Mouse (Mus musculus) gastrocnemius, postnatal 10 days (tissue): ENCODE measurements at regions not wholly inside any gene's neighbourhood (a gene's known extent, or its start where the extent isn't known, plus 50 kb on each side); places are given as distances from the start of the nearest gene placed in this dataset.
"Not testable (repeated sequence)": the region's sequence is repeated elsewhere in the genome, so short reads cannot be mapped to it uniquely, and the experiment has no call there.

Experiments
- DNase-seq: peaks from one replicate; pipeline ENCODE4 v3.0.0; 2021; ENCODE audit warnings: mixed read lengths

DNA sequence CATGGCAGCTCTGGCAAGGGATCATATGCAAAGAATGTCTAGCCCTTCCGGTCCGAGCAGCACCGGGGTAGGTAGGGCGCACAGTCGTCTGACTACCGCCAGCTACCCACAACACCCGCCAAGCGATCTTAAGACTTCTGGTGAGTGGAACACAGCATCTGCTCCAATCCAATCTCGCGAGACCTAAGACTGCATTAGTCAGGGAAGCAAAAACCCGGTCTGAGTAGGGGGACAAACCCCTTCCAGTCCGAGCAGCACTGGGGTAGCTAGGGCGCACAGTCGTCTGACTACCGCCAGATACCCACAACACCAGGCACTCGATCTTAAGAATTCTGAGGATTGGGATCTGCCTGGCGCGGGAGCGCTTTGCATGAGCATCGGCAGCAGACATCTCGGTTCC, 57.1 kb downstream of the Nap1l2 start:
- not testable (repeated sequence) for DNase-seq

DNA sequence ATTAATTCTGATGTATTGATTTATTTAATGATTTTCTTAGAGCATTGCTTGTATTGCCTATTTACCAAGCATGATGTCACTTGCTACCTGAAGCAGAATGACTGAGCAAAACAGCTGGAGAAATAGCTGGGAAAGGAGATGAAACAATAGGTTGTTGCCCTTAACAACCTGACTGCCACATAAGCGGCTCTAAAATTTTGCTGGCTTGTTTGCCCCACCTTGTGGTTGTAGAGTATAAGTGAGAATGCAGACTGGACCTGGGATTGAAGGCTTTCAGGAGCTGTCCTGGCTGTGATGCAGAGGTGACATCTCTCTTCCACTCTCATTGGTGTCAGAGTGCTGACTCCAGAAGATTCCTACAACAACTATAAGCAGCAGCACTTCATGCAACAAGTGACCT, 77.3 kb downstream of the Nap1l2 start:
- no peak for DNase-seq

DNA sequence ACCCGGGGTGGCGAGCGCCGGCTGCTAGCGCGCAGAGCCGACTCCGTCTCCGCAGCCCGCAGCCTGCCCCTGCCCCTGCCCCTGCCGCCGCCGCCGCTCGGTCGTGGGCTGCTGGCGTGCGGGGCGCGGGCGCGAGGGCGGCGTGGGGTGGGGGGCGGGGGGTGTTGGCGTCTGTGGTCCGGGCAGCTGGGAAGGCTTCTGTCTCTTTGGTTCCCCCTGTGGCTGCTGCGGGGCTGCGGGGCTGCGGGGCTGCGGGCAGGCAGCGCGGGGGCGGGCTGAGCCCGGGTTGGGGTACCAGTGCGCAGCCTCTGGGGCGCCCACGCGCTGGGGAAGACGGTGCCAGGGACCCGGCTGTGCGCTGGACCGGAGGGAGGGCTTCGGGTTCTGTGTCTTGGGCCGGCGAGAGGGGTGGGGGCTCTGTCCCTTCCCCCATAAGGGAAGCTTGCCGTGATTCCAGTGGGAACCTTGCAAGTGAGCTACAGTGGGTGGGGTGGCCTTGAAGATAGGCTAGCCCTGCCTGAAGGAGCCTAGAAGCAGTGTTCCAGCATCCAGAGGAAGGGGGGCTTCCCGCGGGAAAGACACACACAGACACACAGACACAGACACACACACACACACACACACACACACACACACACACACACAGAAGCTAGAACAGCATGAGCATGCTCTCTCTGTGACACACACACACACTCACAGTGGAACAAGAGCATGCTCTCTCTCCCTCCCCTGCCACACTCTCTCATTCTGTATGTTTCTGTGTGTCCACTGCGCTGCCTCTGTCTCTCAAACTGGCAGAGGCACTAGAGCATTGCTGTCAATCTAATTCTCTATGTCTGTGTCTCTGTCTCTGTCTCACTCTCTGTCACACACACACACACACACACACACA, 118.5 kb downstream of the Nap1l2 start:
- not testable (repeated sequence) for DNase-seq

DNA sequence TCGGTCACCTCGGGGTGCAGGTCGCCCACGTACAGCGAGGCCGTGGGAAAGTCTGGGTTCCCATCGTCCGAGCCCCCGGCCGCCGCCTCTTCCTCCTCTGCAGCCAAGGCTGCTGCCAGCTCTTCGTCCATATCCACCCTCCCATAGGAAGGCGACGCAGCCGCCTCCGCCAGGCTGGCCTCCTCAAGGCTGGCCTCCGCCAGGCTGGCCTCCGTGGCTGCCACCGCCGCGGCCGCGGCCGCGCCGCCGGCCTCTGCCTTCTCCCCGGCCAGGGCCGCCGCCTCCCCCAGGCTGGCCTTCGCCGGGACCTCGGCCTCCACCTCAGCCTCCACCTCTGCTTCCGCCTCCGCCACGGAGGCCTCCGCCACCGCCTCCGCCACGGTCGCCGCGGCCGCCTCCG, 119.3 kb downstream of the Nap1l2 start:
- not testable (repeated sequence) for DNase-seq

DNA sequence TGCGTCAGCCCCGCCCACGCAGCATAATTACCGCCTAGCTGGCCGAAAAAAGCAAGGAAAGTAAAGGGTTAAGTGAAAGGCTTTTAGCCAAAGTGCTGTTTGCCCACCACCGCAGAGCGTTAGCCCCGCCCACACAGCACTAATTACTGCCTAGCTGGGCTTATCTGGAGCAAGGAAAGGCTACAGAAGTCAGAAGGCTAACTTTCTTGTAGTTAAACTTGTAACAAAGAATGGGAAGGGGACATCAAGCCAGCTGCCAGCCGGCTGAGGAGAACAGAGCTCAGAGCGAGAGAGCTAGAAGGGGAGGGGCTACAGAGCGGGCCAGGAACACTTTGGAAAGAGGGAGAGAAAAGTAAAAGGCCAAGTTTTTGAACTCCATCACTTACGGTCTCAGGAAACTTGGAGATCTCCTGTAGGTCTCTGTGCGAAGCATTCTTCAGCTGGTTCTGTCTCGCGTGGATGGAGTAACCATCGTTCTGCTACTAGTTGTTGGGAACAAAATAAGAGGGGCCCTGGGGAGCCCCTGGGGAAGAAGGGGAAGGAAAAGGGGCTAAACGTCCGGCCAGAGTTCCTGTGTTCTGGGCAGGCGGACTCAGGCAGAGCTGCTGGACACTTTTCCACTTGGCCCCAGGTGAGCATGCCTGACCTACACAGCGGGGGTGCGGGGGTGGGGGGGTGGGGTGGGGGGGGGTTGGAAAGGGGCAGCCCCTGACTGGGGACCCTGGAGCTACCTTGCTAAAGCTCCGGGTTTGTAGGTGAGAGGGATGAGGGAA, 98.3 kb downstream of the 1700018G05Rik start:
- peak; percentile 2 for DNase-seq

DNA sequence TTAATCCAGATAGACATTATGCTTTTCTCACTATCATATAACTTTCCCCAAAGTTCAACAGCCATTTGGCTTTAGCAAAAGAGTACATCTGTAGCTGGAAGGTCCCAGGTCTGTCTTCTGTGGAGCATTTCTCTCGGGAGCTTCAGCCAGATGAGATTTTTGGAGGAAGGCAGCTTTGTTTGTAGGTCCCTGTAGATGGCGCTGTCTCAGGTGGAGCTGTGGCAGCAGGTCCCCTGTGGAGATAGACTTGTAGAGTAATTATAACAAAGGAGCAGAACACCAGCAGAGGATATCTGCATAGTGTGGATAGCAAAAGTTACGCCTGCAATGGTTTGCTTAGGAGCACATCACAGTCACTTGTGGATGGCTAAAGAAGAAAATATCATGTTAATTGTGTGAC, 97.3 kb downstream of the 1700018G05Rik start:
- DNase-seq = not testable (repeated sequence)

DNA sequence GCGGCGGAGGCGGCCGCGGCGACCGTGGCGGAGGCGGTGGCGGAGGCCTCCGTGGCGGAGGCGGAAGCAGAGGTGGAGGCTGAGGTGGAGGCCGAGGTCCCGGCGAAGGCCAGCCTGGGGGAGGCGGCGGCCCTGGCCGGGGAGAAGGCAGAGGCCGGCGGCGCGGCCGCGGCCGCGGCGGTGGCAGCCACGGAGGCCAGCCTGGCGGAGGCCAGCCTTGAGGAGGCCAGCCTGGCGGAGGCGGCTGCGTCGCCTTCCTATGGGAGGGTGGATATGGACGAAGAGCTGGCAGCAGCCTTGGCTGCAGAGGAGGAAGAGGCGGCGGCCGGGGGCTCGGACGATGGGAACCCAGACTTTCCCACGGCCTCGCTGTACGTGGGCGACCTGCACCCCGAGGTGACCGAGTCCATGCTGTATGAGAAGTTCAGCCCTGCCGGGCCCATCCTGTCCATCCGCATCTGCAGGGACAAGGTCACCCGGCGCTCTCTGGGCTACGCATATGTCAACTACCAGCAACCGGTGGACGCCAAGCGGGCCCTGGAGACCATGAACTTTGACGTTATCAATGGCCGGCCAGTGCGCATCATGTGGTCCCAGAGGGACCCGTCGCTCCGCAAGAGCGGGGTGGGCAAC, 85.4 kb downstream of the 1700018G05Rik start:
- not testable (repeated sequence) for DNase-seq

DNA sequence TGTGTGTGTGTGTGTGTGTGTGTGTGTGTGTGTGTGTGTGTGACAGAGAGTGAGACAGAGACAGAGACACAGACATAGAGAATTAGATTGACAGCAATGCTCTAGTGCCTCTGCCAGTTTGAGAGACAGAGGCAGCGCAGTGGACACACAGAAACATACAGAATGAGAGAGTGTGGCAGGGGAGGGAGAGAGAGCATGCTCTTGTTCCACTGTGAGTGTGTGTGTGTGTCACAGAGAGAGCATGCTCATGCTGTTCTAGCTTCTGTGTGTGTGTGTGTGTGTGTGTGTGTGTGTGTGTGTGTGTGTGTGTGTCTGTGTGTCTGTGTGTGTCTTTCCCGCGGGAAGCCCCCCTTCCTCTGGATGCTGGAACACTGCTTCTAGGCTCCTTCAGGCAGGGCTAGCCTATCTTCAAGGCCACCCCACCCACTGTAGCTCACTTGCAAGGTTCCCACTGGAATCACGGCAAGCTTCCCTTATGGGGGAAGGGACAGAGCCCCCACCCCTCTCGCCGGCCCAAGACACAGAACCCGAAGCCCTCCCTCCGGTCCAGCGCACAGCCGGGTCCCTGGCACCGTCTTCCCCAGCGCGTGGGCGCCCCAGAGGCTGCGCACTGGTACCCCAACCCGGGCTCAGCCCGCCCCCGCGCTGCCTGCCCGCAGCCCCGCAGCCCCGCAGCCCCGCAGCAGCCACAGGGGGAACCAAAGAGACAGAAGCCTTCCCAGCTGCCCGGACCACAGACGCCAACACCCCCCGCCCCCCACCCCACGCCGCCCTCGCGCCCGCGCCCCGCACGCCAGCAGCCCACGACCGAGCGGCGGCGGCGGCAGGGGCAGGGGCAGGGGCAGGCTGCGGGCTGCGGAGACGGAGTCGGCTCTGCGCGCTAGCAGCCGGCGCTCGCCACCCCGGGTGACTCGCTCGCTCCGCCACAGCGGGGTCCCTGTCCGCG, 84.4 kb downstream of the 1700018G05Rik start:
- not testable (repeated sequence) for DNase-seq

DNA sequence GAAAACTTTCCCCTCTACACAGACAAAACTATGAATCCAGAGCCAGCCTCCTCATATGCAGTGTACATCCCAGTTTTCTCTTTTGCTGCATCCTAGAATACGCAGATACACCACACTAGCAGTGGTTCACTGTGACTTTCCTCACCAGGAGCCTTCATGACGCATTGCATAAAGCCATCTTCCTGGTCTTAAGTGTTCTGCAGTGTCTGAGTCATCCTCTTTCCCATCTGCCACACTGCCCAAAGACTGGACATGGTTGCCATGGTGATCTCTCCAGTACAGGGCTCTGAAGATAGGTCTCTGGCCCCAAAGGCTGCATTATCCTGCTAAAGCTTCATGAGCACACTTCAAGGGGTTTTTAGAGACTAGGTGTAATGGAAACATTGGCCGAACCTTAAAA, 65.8 kb downstream of the 1700018G05Rik start:
- not testable (repeated sequence) for DNase-seq
